Mouse (Mus musculus) CH12.LX (cell line): Measurements from ENCODE around the gene Gm17087.

Experiments
- BHLHE40 ChIP-seq: IDR thresholded peaks from 2 replicates; pipeline ENCODE4 v1.6.1; 2011; ENCODE audit warnings: mild to moderate bottlenecking, low read depth, low read length, improper control_type of control experiment
- EP300 ChIP-seq: IDR thresholded peaks from 2 replicates; pipeline ENCODE4 v1.6.1; 2011; ENCODE audit warnings: low read length, improper control_type of control experiment
- HCFC1 ChIP-seq: IDR thresholded peaks from 2 replicates; pipeline ENCODE4 v1.6.1; 2012; ENCODE audit warnings: low read depth, mild to moderate bottlenecking, inconsistent platforms, low read length, improper control_type of control experiment
- MAX ChIP-seq: IDR thresholded peaks from 2 replicates; pipeline ENCODE4 v1.6.1; 2011; ENCODE audit warnings: low read length, improper control_type of control experiment
- NELFE ChIP-seq: IDR thresholded peaks from 2 replicates; pipeline ENCODE4 v1.6.1; 2011; ENCODE audit warnings: low read depth, low read length, improper control_type of control experiment
- USF1 ChIP-seq: IDR thresholded peaks from 2 replicates; pipeline ENCODE4 v1.6.1; 2014; ENCODE audit warnings: low read depth, mild to moderate bottlenecking, inconsistent platforms, low read length, improper control_type of control experiment

- TF ChIP-seq NELFE: no peak
- no peak for TF ChIP-seq EP300
- TF ChIP-seq USF1: no peak
- no peak for TF ChIP-seq BHLHE40
- TF ChIP-seq MAX: no peak
- no peak for TF ChIP-seq HCFC1
Measured at GRCm38 (mm10) chr17:8548733-8549132, 18.0 kb downstream of the Gm17087 start.
